Mouse (Mus musculus) hindbrain, embryonic 14.5 days (tissue): ENCODE measurements around the gene B4galt7. TPM values are rescaled to one million over a fixed set of nuclear protein-coding genes. Genes with fewer than 3 reads are reported as not detected.
"Not testable (repeated sequence)": the region's sequence is repeated elsewhere in the genome, so short reads cannot be mapped to it uniquely, and the experiment has no call there.

ENCODE experiments used
- ATAC-seq: fragments of 200-750 bp; cut with Nextera tagmentation; 2 replicates; pipeline ENCODE4 v1.8.0; 2017; ENCODE audit warnings: moderate number of reproducible peaks, mild to moderate bottlenecking, moderate TSS enrichment, moderate library complexity; ENCODE audit not compliant: low FRiP score
- DNase-seq: peaks from one replicate; pipeline ENCODE4 v3.0.0-alpha.2; 2015; ENCODE audit warnings: low spot score
- H3K27ac ChIP-seq: fragments of 300-500 bp; sonication (generic); 2 replicates; pipeline ENCODE4 v1.5.1; 2014; ENCODE audit warnings: mild to moderate bottlenecking, moderate library complexity
- H3K27me3 ChIP-seq: fragments of 300-500 bp; sonication (generic); 2 replicates; pipeline ENCODE4 v1.6.1; 2014; ENCODE audit warnings: mild to moderate bottlenecking, low read length, mixed read lengths; ENCODE audit not compliant: control insufficient read depth, insufficient read depth
- H3K36me3 ChIP-seq: fragments of 300-500 bp; sonication (generic); replicated peaks from 2 replicates; pipeline ENCODE4 v1.6.1; 2014; ENCODE audit not compliant: control insufficient read depth, insufficient read depth
- H3K4me1 ChIP-seq: fragments of 300-500 bp; sonication (generic); replicated peaks from 2 replicates; pipeline ENCODE4 v1.6.1; 2014; ENCODE audit warnings: antibody characterized with exemption, low read length, mixed read lengths; ENCODE audit not compliant: control insufficient read depth, insufficient read depth
- H3K4me2 ChIP-seq: fragments of 300-500 bp; sonication (generic); replicated peaks from 2 replicates; pipeline ENCODE4 v1.6.1; 2014; ENCODE audit warnings: mild to moderate bottlenecking, moderate library complexity
- H3K4me3 ChIP-seq: fragments of 300-500 bp; sonication (generic); replicated peaks from 2 replicates; pipeline ENCODE4 v1.5.1; 2014; ENCODE audit warnings: mild to moderate bottlenecking, low read length
- H3K9ac ChIP-seq: fragments of 300-500 bp; sonication (generic); 2 replicates; pipeline ENCODE4 v1.6.1; 2014
- H3K9me3 ChIP-seq: fragments of 300-500 bp; sonication (generic); 2 replicates; pipeline ENCODE4 v1.6.1; 2016; ENCODE audit warnings: low read length; ENCODE audit not compliant: control insufficient read depth
- WGBS: fragments of 180-500 bp; shearing (Covaris S2); extraction: QIAGEN DNeasy Blood & Tissue Kit; methylation state at CpG from one replicate; pipeline ENCODE4 v1.1.7; 2014; 5-methylcytosine and 5-hydroxymethylcytosine counted together
- polyA plus RNA-seq: library from polyadenylated mRNA; unstranded; fragments of >200 nt; fragmentation: Nextera tagmentation; extraction: Ambion mirVana; gene quantifications from 2 replicates; pipeline ENCODE4 v1.2.1, GENCODE M21; 2014

Gene B4galt7
- polyA plus RNA-seq, 1 experiment from 2014 or later: 25.3 TPM

DNA sequence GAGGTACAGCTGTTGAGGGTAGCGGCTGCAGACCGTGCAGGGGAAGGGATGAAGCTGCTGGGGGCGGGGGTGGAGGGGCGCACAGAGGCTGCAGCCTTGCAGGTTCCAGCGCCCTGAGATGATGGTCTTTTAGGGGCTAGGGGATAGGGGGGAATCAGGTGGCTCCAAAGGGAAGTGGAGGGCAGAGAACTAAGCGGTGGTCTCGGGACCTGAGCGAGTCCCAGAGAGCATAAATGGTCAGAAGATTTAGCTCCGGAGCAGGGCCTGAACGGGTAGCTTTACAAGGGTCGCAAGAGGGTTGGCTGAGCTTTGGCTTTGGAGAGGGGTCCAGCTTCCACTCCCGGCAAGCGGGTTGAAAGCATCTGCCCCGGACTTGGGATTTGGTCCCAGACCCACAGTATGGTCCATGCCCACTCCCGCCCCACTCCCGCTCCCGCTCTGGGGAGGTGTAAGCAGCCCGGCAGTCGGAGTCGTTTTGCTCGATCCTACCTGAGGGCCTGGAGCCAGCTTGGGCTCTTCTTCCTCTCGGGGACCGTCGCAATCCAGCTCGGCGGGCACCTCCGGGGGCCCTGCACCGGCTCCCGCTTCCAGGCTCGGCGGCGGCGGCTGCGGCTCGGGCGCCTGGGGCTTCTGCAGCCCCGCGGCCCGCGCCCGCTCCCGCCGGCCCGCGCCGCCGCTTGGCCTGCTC lies 29.3 kb upstream of the B4galt7 start:
- 0% methylated on average over 24 of the region's 47 CpGs for WGBS
- peak overlapping the region; percentile 98 for H3K4me3 ChIP-seq
- no peaks in the 10 kb centered on the region for H3K27me3 ChIP-seq
- ATAC-seq: peak; percentile 62
- peak overlapping the region; percentile 59 for H3K4me2 ChIP-seq
- DNase-seq: peak; percentile 30
- H3K27ac ChIP-seq: peak overlapping the region; percentile 94
- H3K9me3 ChIP-seq: no peaks in the 10 kb centered on the region
- peaks cover 18% of the 10 kb centered on the region for H3K36me3 ChIP-seq
- peak overlapping the region; percentile 97 for H3K9ac ChIP-seq
- H3K4me1 ChIP-seq: peaks cover 24% of the 10 kb centered on the region

GRCm38 (mm10) chr13:55571027-55571751 lies 28.5 kb upstream of the B4galt7 start, which contains the start of gene Fam193b:
Fam193b (minus strand) TSS chr13:55571120.
- Histone ChIP-seq H3K27me3 (no peaks in the 10 kb centered on the region), H3K4me2 (peak within 1 kb of the TSS; percentile 59), H3K9ac (peak within 1 kb of the TSS; percentile 97), H3K4me1 (peaks cover 24% of the 10 kb centered on the region), H3K9me3 (no peaks in the 10 kb centered on the region), H3K4me3 (peak within 1 kb of the TSS; percentile 98), H3K27ac (peak within 1 kb of the TSS; percentile 94), H3K36me3 (peaks cover 11% of the 10 kb centered on the region)
- DNase-seq (peak; percentile 90), ATAC-seq (peak; percentile 89)
- WGBS: 2% methylated on average over 31 of the region's 47 CpGs

- 81% methylated on average over 2 of the region's 2 CpGs for WGBS
- Histone ChIP-seq H3K9me3 (no peaks in the 10 kb centered on the region), H3K4me2 (peak overlapping the region; percentile 59), H3K27ac (no peak overlapping the region), H3K4me3 (peak overlapping the region; percentile 98; the same call in 1 of the 2 replicates), H3K4me1 (peaks cover 24% of the 10 kb centered on the region), H3K9ac (no peak overlapping the region), H3K36me3 (peaks cover 3% of the 10 kb centered on the region; the same call in 1 of the 2 replicates), H3K27me3 (no peaks in the 10 kb centered on the region)
- no peak for DNase-seq
- no peak for ATAC-seq
Measured at GRCm38 (mm10) chr13:55571977-55572376, 27.7 kb upstream of the B4galt7 start.

DNA sequence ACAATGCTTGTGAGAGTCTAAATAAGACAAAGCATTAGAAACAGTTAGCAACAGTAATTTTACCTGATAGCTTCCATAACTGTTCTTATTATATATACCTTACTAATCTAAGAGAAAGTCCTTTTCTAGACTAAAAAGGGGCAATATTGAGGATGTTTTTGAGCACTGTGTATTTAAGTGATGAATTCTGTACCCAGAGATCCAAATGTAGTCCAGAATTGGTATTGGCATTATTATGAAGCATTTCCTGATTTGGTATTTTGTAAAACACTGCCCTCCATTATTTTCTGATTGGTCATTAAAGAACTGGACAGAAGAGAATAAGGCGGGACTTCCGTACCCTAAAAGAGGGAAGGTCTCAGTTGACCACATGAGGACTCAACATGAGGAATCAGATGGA lies 26.3 kb upstream of the B4galt7 start, which contains the start of gene Tmed9:
TSS of gene Tmed9 (plus strand) at position 301 of the 400 bp plus-strand sequence.
- H3K9me3 ChIP-seq: no peaks in the 10 kb centered on the region
- H3K36me3 ChIP-seq: no peaks in the 10 kb centered on the region; the same call in 1 of the 2 replicates
- 99% methylated on average over 2 of the region's 2 CpGs for WGBS
- peaks cover 17% of the 10 kb centered on the region for H3K4me1 ChIP-seq
- DNase-seq: no peak
- ATAC-seq: no peak
- no peak within 1 kb of the TSS for H3K4me3 ChIP-seq
- H3K27ac ChIP-seq: no peak within 1 kb of the TSS
- no peak within 1 kb of the TSS for H3K9ac ChIP-seq
- no peaks in the 10 kb centered on the region for H3K27me3 ChIP-seq
- H3K4me2 ChIP-seq: no peak within 1 kb of the TSS

DNA sequence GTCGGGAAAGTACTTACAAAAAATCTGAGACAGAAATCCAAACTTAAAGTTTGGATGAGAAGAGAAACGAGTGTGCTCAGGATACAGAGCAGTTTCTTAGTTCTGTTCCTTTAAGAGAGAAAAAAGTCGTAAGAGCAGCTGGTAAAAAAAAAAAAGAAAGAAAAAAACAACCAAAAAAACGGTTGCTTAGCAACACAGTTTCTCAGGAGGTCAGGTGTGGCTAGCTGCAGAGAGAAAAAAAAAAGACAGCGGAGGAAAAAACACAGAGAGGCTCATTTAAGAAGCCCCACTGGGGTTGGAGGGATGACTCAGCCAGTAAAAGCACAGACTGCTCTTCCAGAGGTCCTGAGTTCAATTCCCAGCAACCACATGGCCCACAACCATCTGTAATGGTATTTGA lies 25.4 kb upstream of the B4galt7 start:
- no peaks in the 10 kb centered on the region for H3K9me3 ChIP-seq
- H3K36me3 ChIP-seq: no peaks in the 10 kb centered on the region
- H3K4me2 ChIP-seq: no peak overlapping the region
- peak; percentile 30 for DNase-seq
- H3K9ac ChIP-seq: no peak overlapping the region
- H3K4me3 ChIP-seq: no peak overlapping the region
- H3K4me1 ChIP-seq: peaks cover 12% of the 10 kb centered on the region
- no peaks in the 10 kb centered on the region for H3K27me3 ChIP-seq
- H3K27ac ChIP-seq: no peak overlapping the region
- no peak for ATAC-seq
- WGBS: 71% methylated on average over 5 of the region's 5 CpGs

DNA sequence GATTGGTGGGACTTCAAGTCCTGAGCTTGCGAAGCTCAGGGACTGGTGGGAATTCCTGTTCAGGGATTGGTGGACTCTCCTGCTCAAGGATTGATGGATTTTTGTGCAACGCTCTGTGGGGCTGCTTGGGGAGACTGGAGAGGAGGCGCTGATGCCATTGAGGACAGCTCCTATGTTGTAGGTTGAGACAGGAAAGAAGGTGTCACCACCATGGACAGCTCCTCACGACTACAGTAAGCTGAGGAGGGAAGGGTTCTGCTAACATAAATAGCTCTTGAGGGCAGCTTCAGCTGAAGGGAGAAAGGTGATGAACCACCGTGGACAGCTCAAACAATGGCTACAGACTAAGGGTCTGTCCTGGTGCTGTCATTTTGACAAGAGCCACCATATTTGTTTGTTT lies 23.8 kb upstream of the B4galt7 start:
- Histone ChIP-seq H3K4me2 (no peak overlapping the region), H3K9ac (no peak overlapping the region), H3K9me3 (no peaks in the 10 kb centered on the region), H3K4me3 (no peak overlapping the region), H3K36me3 (no peaks in the 10 kb centered on the region), H3K27ac (no peak overlapping the region), H3K4me1 (peaks cover 9% of the 10 kb centered on the region), H3K27me3 (no peaks in the 10 kb centered on the region)
- 64% methylated on average over 5 of the region's 5 CpGs for WGBS
- ATAC-seq: no peak
- DNase-seq: no peak

DNA sequence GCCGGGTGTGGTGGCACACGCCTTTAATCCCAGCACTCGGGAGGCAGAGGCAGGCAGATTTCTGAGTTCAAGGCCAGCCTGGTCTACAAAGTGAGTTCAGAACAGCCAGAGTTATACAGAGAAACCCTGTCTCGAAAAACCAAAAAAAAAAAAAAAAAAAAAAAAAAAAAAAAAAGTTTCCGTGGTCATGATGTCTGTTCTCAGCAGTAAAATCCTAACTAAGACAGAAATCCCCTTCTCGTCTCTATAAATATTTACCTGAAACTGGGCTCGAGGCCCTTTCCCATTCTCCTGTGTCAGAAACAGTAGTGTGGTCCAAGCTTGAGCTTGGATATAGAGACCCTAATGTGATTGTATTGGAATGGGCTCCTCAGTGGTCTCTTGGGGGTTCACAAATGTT lies 22.8 kb upstream of the B4galt7 start:
- not testable (repeated sequence) for DNase-seq, H3K9ac ChIP-seq, H3K27me3 ChIP-seq, H3K27ac ChIP-seq, H3K9me3 ChIP-seq, H3K4me1 ChIP-seq, H3K4me3 ChIP-seq, H3K4me2 ChIP-seq, ATAC-seq, H3K36me3 ChIP-seq
- 92% methylated on average over 7 of the region's 7 CpGs for WGBS

- no peak overlapping the region for H3K4me3 ChIP-seq
- no peaks in the 10 kb centered on the region for H3K4me1 ChIP-seq
- H3K4me2 ChIP-seq: no peak overlapping the region
- no peaks in the 10 kb centered on the region for H3K9me3 ChIP-seq
- H3K36me3 ChIP-seq: no peaks in the 10 kb centered on the region
- DNase-seq (no peak), ATAC-seq (no peak)
- no peaks in the 10 kb centered on the region for H3K27me3 ChIP-seq
- no peak overlapping the region for H3K9ac ChIP-seq
- WGBS: 84% methylated on average over 4 of the region's 4 CpGs
- no peak overlapping the region for H3K27ac ChIP-seq
Measured at GRCm38 (mm10) chr13:55578086-55578485, 21.6 kb upstream of the B4galt7 start.

GRCm38 (mm10) chr13:55591961-55592490 lies 7.7 kb upstream of the B4galt7 start:
- Histone ChIP-seq H3K9ac (no peak overlapping the region), H3K9me3 (no peaks in the 10 kb centered on the region), H3K4me3 (no peak overlapping the region; the same call in 1 of the 2 replicates), H3K27ac (no peak overlapping the region), H3K36me3 (peaks cover 28% of the 10 kb centered on the region), H3K27me3 (no peaks in the 10 kb centered on the region), H3K4me2 (peak overlapping the region; percentile 81), H3K4me1 (peaks cover 12% of the 10 kb centered on the region)
- DNase-seq (no peak), ATAC-seq (no peak)
- WGBS: 74% methylated on average over 4 of the region's 4 CpGs
